ENCODE assay signal across 8 mouse cellular contexts in genomic region chr2:132282453-132283174, GRCm38 (mm10). TPM values are rescaled to one million over a fixed set of nuclear protein-coding genes. Genes with fewer than 3 reads are reported as not detected.
A peak's percentile ranks its signal among the peaks of the same experiment; 100 is the strongest.
DNase-seq lines count a peak whose midpoint lies in the region; ATAC-seq and TF ChIP-seq lines count a peak whose summit lies in the region.

No protein-coding gene starts in this region.

- peaks cover 23% of the 10 kb centered on the region for H3K4me1 ChIP-seq in embryonic facial prominence, embryonic 14.5 days (ENCODE audit: control insufficient read depth, insufficient read depth, low read length)

- peaks cover 9% of the 10 kb centered on the region; the same call in 1 of the 2 replicates for H3K9me3 ChIP-seq in embryonic facial prominence, embryonic 14.5 days (ENCODE audit: control insufficient read depth, low read length)

- no peaks in the 10 kb centered on the region for H3K27me3 ChIP-seq in embryonic facial prominence, embryonic 14.5 days (replicated peaks; ENCODE audit: control insufficient read depth, insufficient read depth, low read length)
- H3K27me3 ChIP-seq in myocyte (ENCODE audit: control insufficient read depth, insufficient read depth, insufficient read length): no peaks in the 10 kb centered on the region

- H3K27ac ChIP-seq in left cerebral cortex, adult 2 months: no peak overlapping the region
- H3K27ac ChIP-seq in embryonic facial prominence, embryonic 14.5 days (replicated peaks; ENCODE audit: low read depth, low read length): peak overlapping the region; percentile 63; the same call in 1 of the 2 replicates

- intact Hi-C loops in left cerebral cortex, adult 2 months (cut with DNase I): loop anchor here (2.0 kb wide), 1 partner anchor 18 kb away; no protein-coding TSS in a partner anchor
- intact Hi-C loops in left cerebral cortex, postnatal 14 days (cut with DNase I): no loop called here

- no peak for DNase-seq in left cerebral cortex, adult 2 months (ENCODE audit: extremely low spot score in 1 of 2, low spot score in 2 of 2)
- DNase-seq in left cerebral cortex, postnatal 14 days (ENCODE audit: low spot score in 2 of 2): no peak
- no peak for DNase-seq in embryonic facial prominence, embryonic 14.5 days (ENCODE audit: low spot score)
- peak; percentile 52 for DNase-seq in induced T-regulatory cell, adult 2 months (ENCODE audit: low read depth)
- no peak for DNase-seq in layer of hippocampus, adult 11-12 months (ENCODE audit: low spot score)
- DNase-seq in T-cell, adult 2 months (ENCODE audit: low spot score): no peak
- DNase-seq in retina, postnatal 1 day: no peak

- peak; percentile 31 for TF ChIP-seq CTCF in left cerebral cortex, adult 2 months (IDR thresholded peaks at IDR 0.05)

- ATAC-seq in embryonic facial prominence, embryonic 14.5 days (ENCODE audit: low read depth): peak; percentile 51; the same call in 1 of the 2 replicates

- H3K36me3 ChIP-seq in embryonic facial prominence, embryonic 14.5 days (ENCODE audit: control insufficient read depth, insufficient read depth, low read length): 0 out of 2 replicates have a peak, but pooled peaks cover 4% of the 10 kb centered on the region
- H3K36me3 ChIP-seq in myocyte (ENCODE audit: control insufficient read depth, insufficient read depth): no peaks in the 10 kb centered on the region

- no peak overlapping the region for H3K4me3 ChIP-seq in left cerebral cortex, adult 2 months
- no peak overlapping the region for H3K4me3 ChIP-seq in embryonic facial prominence, embryonic 14.5 days (ENCODE audit: low read depth, low read length)
- H3K4me3 ChIP-seq in myocyte: no peak overlapping the region

- 33% methylated on average over 12 of the region's 12 CpGs for WGBS in embryonic facial prominence, embryonic 14.5 days

- H3ac ChIP-seq in myocyte (ENCODE audit: control insufficient read depth, insufficient read length): no peak overlapping the region

- H3K9ac ChIP-seq in embryonic facial prominence, embryonic 14.5 days (ENCODE audit: low read depth, low read length): no peak overlapping the region

- no peak for TF ChIP-seq POLR2A in myocyte (IDR thresholded peaks at IDR 0.05; ENCODE audit: insufficient read length, low read depth)

- peaks cover 38% of the 10 kb centered on the region for H3K79me2 ChIP-seq in myocyte (ENCODE audit: control insufficient read depth, insufficient read depth)

- no peak overlapping the region for H3K4me2 ChIP-seq in embryonic facial prominence, embryonic 14.5 days (ENCODE audit: low read depth, low read length)
- H3K4me2 ChIP-seq in myocyte (ENCODE audit: low read depth): no peak overlapping the region

TF ChIP-seq in myocyte, 11 proteins besides CTCF, POLR2A, EP300 and RAD21:
- TF ChIP-seq TCF3 (IDR thresholded peaks at IDR 0.05; ENCODE audit: insufficient read length, low read depth) (no peak), MYOD1 (IDR thresholded peaks at IDR 0.05; ENCODE audit: control insufficient read depth in 1 of 3, insufficient read length in 2 of 3, low read depth in 2 of 3) (peak in 2 of 3 experiments; percentile 21 to 50), TCF12 (IDR thresholded peaks at IDR 0.05; ENCODE audit: insufficient read depth, poor library complexity, severe bottlenecking) (no peak), CEBPB (IDR thresholded peaks at IDR 0.05; ENCODE audit: insufficient read depth, poor library complexity, severe bottlenecking) (no peak), USF1 (IDR thresholded peaks at IDR 0.05; ENCODE audit: low read depth) (no peak)

RNA-seq across cellular contexts. Expression of gene Cds2, which starts 19.7 kb away (rescaled TPM):
- 100 to 1,000 TPM; 262 to 266 TPM for total RNA-seq in left cerebral cortex, adult 2 months (2021)
- total RNA-seq in left cerebral cortex, postnatal 14 days (2021): 100 to 1,000 TPM; 192 to 212 TPM
- polyA plus RNA-seq in embryonic facial prominence, embryonic 14.5 days (2014; fragmentation: Nextera tagmentation; extraction: Ambion mirVana): 19.1 and 22.5 TPM in 2 replicates
- polyA plus RNA-seq in myocyte (2012; fragmentation: generic; extraction: Trizol): 30.3 TPM

RNA-seq across cellular contexts. Expression of gene Pcna, which starts 29.5 kb away (rescaled TPM):
- 10 to 100 TPM; 44.5 to 49.6 TPM for total RNA-seq in left cerebral cortex, adult 2 months (2021)
- total RNA-seq in left cerebral cortex, postnatal 14 days (2021): 10 to 100 TPM; 52.1 to 54.7 TPM
- polyA plus RNA-seq in embryonic facial prominence, embryonic 14.5 days (2014; fragmentation: Nextera tagmentation; extraction: Ambion mirVana): 222 and 238 TPM in 2 replicates
- 65.5 TPM for polyA plus RNA-seq in myocyte (2012; fragmentation: generic; extraction: Trizol)

RNA-seq across cellular contexts. Expression of gene Tmem230, which starts 35.0 kb away (rescaled TPM):
- total RNA-seq in left cerebral cortex, adult 2 months (2021): 10 to 100 TPM; 30.4 to 30.7 TPM
- 10 to 100 TPM; 28.0 to 30.2 TPM for total RNA-seq in left cerebral cortex, postnatal 14 days (2021)
- 50.9 and 53.7 TPM in 2 replicates for polyA plus RNA-seq in embryonic facial prominence, embryonic 14.5 days (2014; fragmentation: Nextera tagmentation; extraction: Ambion mirVana)
- 76.6 TPM for polyA plus RNA-seq in myocyte (2012; fragmentation: generic; extraction: Trizol)
